Mouse (Mus musculus) bone marrow macrophage, adult 2 months (primary cell): ENCODE measurements around the gene Luzp1.

Source experiments
- CTCF ChIP-seq: IDR thresholded peaks from 2 replicates; pipeline ENCODE4 v1.5.1; 2012; ENCODE audit warnings: low read depth, mild to moderate bottlenecking, low read length, moderate library complexity
- POLR2A ChIP-seq: IDR thresholded peaks from 2 replicates; pipeline ENCODE4 v1.6.1; 2012; ENCODE audit warnings: mild to moderate bottlenecking, low read depth, low read length, borderline replicate concordance

- TF ChIP-seq CTCF (no peak), POLR2A (no peak)
These were observed 124.4 kb downstream of the Luzp1 start for GRCm38 (mm10) chr4:136594006-136594405.
